Mouse (Mus musculus) midbrain, embryonic 16.5 days (tissue): ENCODE data around the gene Zfc3h1. TPM values are rescaled to one million over a fixed set of nuclear protein-coding genes. Genes with fewer than 3 reads are reported as not detected.

Experiments used
- ATAC-seq: fragments of 200-750 bp; cut with Nextera tagmentation; 2 replicates; pipeline ENCODE4 v1.8.0; 2017; ENCODE audit warnings: moderate TSS enrichment
- H3K27ac ChIP-seq: fragments of 300-500 bp; sonication (generic); 2 replicates; pipeline ENCODE4 v1.5.1; 2014; ENCODE audit warnings: mild to moderate bottlenecking, low read length, mixed read lengths
- H3K27me3 ChIP-seq: fragments of 300-500 bp; sonication (generic); 2 replicates; pipeline ENCODE4 v1.6.1; 2014; ENCODE audit warnings: low read depth, low read length, mixed read lengths; ENCODE audit not compliant: control insufficient read depth, insufficient read depth
- H3K36me3 ChIP-seq: fragments of 300-500 bp; sonication (generic); 2 replicates; pipeline ENCODE4 v1.6.1; 2014; ENCODE audit warnings: mild to moderate bottlenecking, low read length, moderate library complexity, mixed read lengths; ENCODE audit not compliant: control insufficient read depth, insufficient read depth
- H3K4me1 ChIP-seq: fragments of 300-500 bp; sonication (generic); 2 replicates; pipeline ENCODE4 v1.6.1; 2014; ENCODE audit warnings: mild to moderate bottlenecking, low read length, mixed read lengths; ENCODE audit not compliant: control insufficient read depth, insufficient read depth
- H3K4me2 ChIP-seq: fragments of 300-500 bp; sonication (generic); 2 replicates; pipeline ENCODE4 v1.6.1; 2014; ENCODE audit warnings: mild to moderate bottlenecking, low read length, mixed read lengths
- H3K4me3 ChIP-seq: fragments of 300-500 bp; sonication (generic); 2 replicates; pipeline ENCODE4 v1.5.1; 2014; ENCODE audit warnings: low read depth, mild to moderate bottlenecking, low read length, moderate library complexity, mixed read lengths
- H3K9ac ChIP-seq: fragments of 300-500 bp; sonication (generic); 2 replicates; pipeline ENCODE4 v1.6.1; 2014; ENCODE audit warnings: low read depth, low read length, mixed read lengths
- H3K9me3 ChIP-seq: fragments of 300-500 bp; sonication (generic); replicated peaks from 2 replicates; pipeline ENCODE4 v1.6.1; 2014; ENCODE audit warnings: mild to moderate bottlenecking, low read length, mixed read lengths; ENCODE audit not compliant: control insufficient read depth, poor library complexity, severe bottlenecking
- WGBS: fragments of 180-500 bp; shearing (Covaris S2); extraction: QIAGEN DNeasy Blood & Tissue Kit; methylation state at CpG from one replicate; pipeline ENCODE4 v1.1.7; 2014; 5-methylcytosine and 5-hydroxymethylcytosine counted together
- polyA plus RNA-seq: library from polyadenylated mRNA; unstranded; fragments of >200 nt; fragmentation: Nextera tagmentation; extraction: Ambion mirVana; gene quantifications from 2 replicates; pipeline ENCODE4 v1.2.1, GENCODE M21; 2015

Gene Zfc3h1
- polyA plus RNA-seq, 1 experiment from 2014 or later, result 14.3 TPM

GRCm38 (mm10) chr10:115478441-115479141, 93.8 kb downstream of the Zfc3h1 start:
- H3K4me1 ChIP-seq, result peaks cover 7% of the 10 kb centered on the region
- peak overlapping the region; percentile 53 for H3K4me2 ChIP-seq
- no peaks in the 10 kb centered on the region for H3K9me3 ChIP-seq
- H3K4me3 ChIP-seq, result peak overlapping the region; percentile 11
- no peak overlapping the region for H3K27ac ChIP-seq
- no peaks in the 10 kb centered on the region for H3K27me3 ChIP-seq
- peak overlapping the region; percentile 31; the same call in 1 of the 2 replicates for H3K9ac ChIP-seq
- H3K36me3 ChIP-seq, result no peaks in the 10 kb centered on the region
- WGBS, result 8% methylated on average over 20 of the region's 20 CpGs
- peak; percentile 69 for ATAC-seq

Other genes with a start within 250 kb of the Zfc3h1 start
- gene Tph2, start 199.9 kb upstream of the Zfc3h1 start, polyA plus RNA-seq, result 8.6 and 10.2 TPM in 2 replicates
- 31.2 and 31.5 TPM in 2 replicates for gene Tbc1d15, start 133.5 kb upstream of the Zfc3h1 start, polyA plus RNA-seq
- gene Rab21, start 69.4 kb upstream of the Zfc3h1 start, polyA plus RNA-seq, result 6.6 and 7.0 TPM in 2 replicates
- 37.6 and 38.2 TPM in 2 replicates for gene Tmem19, start 22.5 kb upstream of the Zfc3h1 start, polyA plus RNA-seq
- gene Thap2, start 516 bp upstream of the Zfc3h1 start, polyA plus RNA-seq, result 22.8 and 24.8 TPM in 2 replicates
- gene A930009A15Rik, start 185.0 kb downstream of the Zfc3h1 start, polyA plus RNA-seq, result 0.21 and 0.43 TPM in 2 replicates
- gene Lgr5, start 202.8 kb downstream of the Zfc3h1 start, polyA plus RNA-seq, result 1.3 and 1.4 TPM in 2 replicates